Mouse (Mus musculus) thymus, postnatal 0 days (tissue): ENCODE data around the gene Abcf1. TPM values are rescaled to one million over a fixed set of nuclear protein-coding genes. Genes with fewer than 3 reads are reported as not detected.
"Not testable (repeated sequence)": the region's sequence is repeated elsewhere in the genome, so short reads cannot be mapped to it uniquely, and the experiment has no call there.

Source experiments
- DNase-seq: peaks from one replicate; pipeline ENCODE4 v3.0.0-alpha.2; 2015; ENCODE audit warnings: low spot score
- polyA plus RNA-seq: library from polyadenylated mRNA; unstranded; fragments of >200 nt; fragmentation: Nextera tagmentation; extraction: Ambion mirVana; gene quantifications from 2 replicates; pipeline ENCODE4 v1.2.1, GENCODE M21; 2015

The Abcf1 gene
- 102 and 114 TPM in 2 replicates for polyA plus RNA-seq

- peak; percentile 98 for DNase-seq
Observed at GRCm38 (mm10) chr17:35969418-35970389, at the start of gene Abcf1. TSS of gene Abcf1 (minus strand) at chr17:35969761.

GRCm38 (mm10) chr17:36018979-36019378, 49.4 kb upstream of the Abcf1 start:
- DNase-seq = no peak

GRCm38 (mm10) chr17:36017046-36017445, 47.5 kb upstream of the Abcf1 start:
- no peak for DNase-seq

- no peak for DNase-seq
Observed at GRCm38 (mm10) chr17:36014977-36015376, 45.4 kb upstream of the Abcf1 start.

- not testable (repeated sequence) for DNase-seq
Observed at GRCm38 (mm10) chr17:36004409-36004808, 34.8 kb upstream of the Abcf1 start.

- no peak for DNase-seq
Observed at GRCm38 (mm10) chr17:36003331-36003730, 33.8 kb upstream of the Abcf1 start.

GRCm38 (mm10) chr17:36001966-36002365, 32.4 kb upstream of the Abcf1 start:
- DNase-seq = peak; percentile 28

- peak; percentile 46 for DNase-seq
Observed at GRCm38 (mm10) chr17:36001121-36001897, 31.7 kb upstream of the Abcf1 start.

- no peak for DNase-seq
Observed at GRCm38 (mm10) chr17:36000349-36000748, 30.8 kb upstream of the Abcf1 start.

GRCm38 (mm10) chr17:35999356-35999755, 29.8 kb upstream of the Abcf1 start:
- peak; percentile 96 for DNase-seq

- peak; percentile 53 for DNase-seq
Observed at GRCm38 (mm10) chr17:35998545-35999305, 29.2 kb upstream of the Abcf1 start.

GRCm38 (mm10) chr17:35997713-35998510, 28.4 kb upstream of the Abcf1 start:
- DNase-seq = peak; percentile 41

GRCm38 (mm10) chr17:35996949-35997348, 27.4 kb upstream of the Abcf1 start:
- DNase-seq = peak; percentile 98

GRCm38 (mm10) chr17:35994879-35995240, 25.3 kb upstream of the Abcf1 start:
- peak; percentile 14 for DNase-seq

GRCm38 (mm10) chr17:35994175-35994878, 24.8 kb upstream of the Abcf1 start:
- DNase-seq = peak; percentile 79

GRCm38 (mm10) chr17:35993675-35994074, 24.1 kb upstream of the Abcf1 start:
- peak; percentile 92 for DNase-seq

GRCm38 (mm10) chr17:35991781-35992180, 22.2 kb upstream of the Abcf1 start:
- DNase-seq = no peak

GRCm38 (mm10) chr17:35981776-35982175, 12.2 kb upstream of the Abcf1 start:
- DNase-seq = no peak

- no peak for DNase-seq
Observed at GRCm38 (mm10) chr17:35980363-35980754, 10.8 kb upstream of the Abcf1 start.
